ENCODE assay signal across 8 mouse cellular contexts in the genomic region with DNA sequence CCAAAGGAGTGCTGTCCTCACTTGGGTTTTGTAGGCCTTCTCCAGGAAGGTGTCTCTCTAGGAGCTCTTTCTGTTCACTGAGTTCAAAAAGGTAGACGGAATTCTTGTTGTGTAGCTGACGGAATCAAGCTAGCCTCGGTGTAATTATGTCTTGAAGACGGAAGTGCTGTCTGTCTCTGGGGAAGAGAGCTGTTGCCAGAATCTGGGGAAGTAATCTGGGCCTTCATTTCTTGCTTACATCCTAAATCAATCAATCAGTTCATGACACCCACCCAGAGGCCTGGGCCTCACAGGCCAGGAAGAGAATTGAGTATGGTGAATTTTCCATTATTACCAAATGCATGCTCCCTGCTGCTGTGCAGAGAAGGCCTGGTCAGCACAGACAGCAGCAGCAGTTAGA. TPM values are rescaled to one million over a fixed set of nuclear protein-coding genes. Genes with fewer than 3 reads are reported as not detected.
A peak's percentile ranks its signal among the peaks of the same experiment; 100 is the strongest.
DNase-seq lines count a peak whose midpoint lies in the region; ATAC-seq lines count a peak whose summit lies in the region.

No protein-coding gene starts in this region.

- no peaks in the 10 kb centered on the region for H3K9me3 ChIP-seq in embryonic facial prominence, embryonic 13.5 days
- H3K9me3 ChIP-seq in hindbrain, embryonic 16.5 days (ENCODE audit: control insufficient read depth, low read length) = no peaks in the 10 kb centered on the region
- H3K9me3 ChIP-seq in midbrain, embryonic 10.5 days (replicated peaks) = no peaks in the 10 kb centered on the region

- no peaks in the 10 kb centered on the region for H3K27me3 ChIP-seq in embryonic facial prominence, embryonic 13.5 days
- H3K27me3 ChIP-seq in hindbrain, embryonic 16.5 days (replicated peaks; ENCODE audit: control insufficient read depth, insufficient read depth, low read length) = no peaks in the 10 kb centered on the region
- H3K27me3 ChIP-seq in midbrain, embryonic 10.5 days (ENCODE audit: low read depth, poor library complexity, severe bottlenecking) = 0 out of 2 replicates have a peak, but pooled peaks cover 3% of the 10 kb centered on the region

- H3K36me3 ChIP-seq in embryonic facial prominence, embryonic 13.5 days = no peaks in the 10 kb centered on the region
- no peaks in the 10 kb centered on the region for H3K36me3 ChIP-seq in hindbrain, embryonic 16.5 days (ENCODE audit: control insufficient read depth, insufficient read depth, low read length)
- peaks cover 5% of the 10 kb centered on the region; the same call in 1 of the 2 replicates for H3K36me3 ChIP-seq in midbrain, embryonic 10.5 days

- peak overlapping the region; percentile 98 for H3K27ac ChIP-seq in embryonic facial prominence, embryonic 13.5 days
- H3K27ac ChIP-seq in hindbrain, embryonic 16.5 days (ENCODE audit: low read depth, low read length) = no peak overlapping the region
- peak overlapping the region; percentile 99 for H3K27ac ChIP-seq in midbrain, embryonic 10.5 days (replicated peaks)

- peak overlapping the region; percentile 93 for H3K4me2 ChIP-seq in embryonic facial prominence, embryonic 13.5 days
- peak overlapping the region; percentile 85 for H3K4me2 ChIP-seq in hindbrain, embryonic 16.5 days (ENCODE audit: low read length)

- H3K4me3 ChIP-seq in embryonic facial prominence, embryonic 13.5 days = peak overlapping the region; percentile 87
- H3K4me3 ChIP-seq in hindbrain, embryonic 16.5 days (ENCODE audit: low read length) = peak overlapping the region; percentile 62
- peak overlapping the region; percentile 90 for H3K4me3 ChIP-seq in midbrain, embryonic 10.5 days

- H3K9ac ChIP-seq in embryonic facial prominence, embryonic 13.5 days = peak overlapping the region; percentile 100
- peak overlapping the region; percentile 42; the same call in 1 of the 2 replicates for H3K9ac ChIP-seq in hindbrain, embryonic 16.5 days (ENCODE audit: low read depth, low read length)

- no peak for ATAC-seq in embryonic facial prominence, embryonic 13.5 days (ENCODE audit: insufficient number of reproducible peaks, insufficient read depth, low FRiP score, low TSS enrichment, low read depth)
- no peak for ATAC-seq in hindbrain, embryonic 16.5 days
- no peak for ATAC-seq in frontal cortex, adult (ENCODE audit: low TSS enrichment)

- peak; percentile 57 for DNase-seq in embryo, embryonic 10 days (ENCODE audit: low spot score)
- no peak for DNase-seq in embryo, embryonic 11 days
- DNase-seq in midbrain, embryonic 10.5 days (ENCODE audit: low spot score) = no peak
- DNase-seq in embryo, embryonic 9.5 days (ENCODE audit: extremely low spot score) = no peak
- no peak for DNase-seq in Muller cell, postnatal 12 days (ENCODE audit: inconsistent ontology term)

- under 1% methylated on average over 4 of the region's 4 CpGs for WGBS in embryonic facial prominence, embryonic 13.5 days
- WGBS in hindbrain, embryonic 16.5 days = 7% methylated on average over 4 of the region's 4 CpGs
- 35% methylated on average over 4 of the region's 4 CpGs for WGBS in midbrain, embryonic 10.5 days

- H3K4me1 ChIP-seq in embryonic facial prominence, embryonic 13.5 days = peaks cover 50% of the 10 kb centered on the region
- H3K4me1 ChIP-seq in hindbrain, embryonic 16.5 days (ENCODE audit: control insufficient read depth, insufficient read depth, low read depth, low read length) = peaks cover 44% of the 10 kb centered on the region
- H3K4me1 ChIP-seq in midbrain, embryonic 10.5 days = peaks cover 50% of the 10 kb centered on the region

RNA-seq across cellular contexts. Expression of a gene that starts 48.8 kb away (rescaled TPM):
- 0.14 and 0.22 TPM in 2 replicates for polyA plus RNA-seq in embryonic facial prominence, embryonic 13.5 days (2015; fragmentation: Nextera tagmentation; extraction: Ambion mirVana)
- polyA plus RNA-seq in hindbrain, embryonic 16.5 days (2015; fragmentation: Nextera tagmentation; extraction: Ambion mirVana) = 0.09 TPM in 1 of 2 replicates, not detected in the other
- polyA plus RNA-seq in midbrain, embryonic 10.5 days (2016; fragmentation: Nextera tagmentation; extraction: Ambion mirVana) = 0.05 and 0.17 TPM in 2 replicates
